Mouse (Mus musculus) frontal cortex, adult 2 months (tissue): Measurements from ENCODE around the gene Mknk2. TPM values are rescaled to one million over a fixed set of nuclear protein-coding genes. Genes with fewer than 3 reads are reported as not detected.
A peak's percentile ranks its signal among the peaks of the same experiment; 100 is the strongest.

Source experiments
- DNase-seq, 2 experiments: peaks; one replicate each; pipeline ENCODE4 v3.0.0; 2022; ENCODE audit warnings: low spot score in 1 of 2; ENCODE audit errors: extremely low spot score in 1 of 2
- polyA plus RNA-seq: library from polyadenylated mRNA; depleted of rRNA; stranded (reverse); fragments of >200 nt; gene quantifications from 2 replicates; pipeline ENCODE4 v1.2.3, GENCODE M21; 2012

Mknk2 gene
- polyA plus RNA-seq, 1 experiment, result 43.8 TPM

GRCm38 (mm10) chr10:80693401-80694045, 15.6 kb upstream of the Mknk2 start:
- no peak for DNase-seq

GRCm38 (mm10) chr10:80692249-80693165, 14.6 kb upstream of the Mknk2 start:
- no peak for DNase-seq

GRCm38 (mm10) chr10:80687850-80688249, 9.9 kb upstream of the Mknk2 start:
- peak in 1 of 2 experiments; percentile 72 for DNase-seq

GRCm38 (mm10) chr10:80686617-80687016, 8.7 kb upstream of the Mknk2 start:
- DNase-seq, result no peak

- DNase-seq, result no peak
Observed at GRCm38 (mm10) chr10:80684984-80685383, 7.1 kb upstream of the Mknk2 start.

GRCm38 (mm10) chr10:80684214-80684613, 6.3 kb upstream of the Mknk2 start:
- DNase-seq, result peak in 1 of 2 experiments; percentile 71

GRCm38 (mm10) chr10:80683647-80684046, 5.7 kb upstream of the Mknk2 start:
- DNase-seq, result no peak

- DNase-seq, result no peak
Observed at GRCm38 (mm10) chr10:80682003-80682402, 4.1 kb upstream of the Mknk2 start.

GRCm38 (mm10) chr10:80680260-80680696, 2.4 kb upstream of the Mknk2 start:
- DNase-seq, result no peak

GRCm38 (mm10) chr10:80679556-80680259, 1.8 kb upstream of the Mknk2 start:
- DNase-seq, result no peak

GRCm38 (mm10) chr10:80678601-80679377, 877 bp upstream of the Mknk2 start:
- DNase-seq, result no peak

GRCm38 (mm10) chr10:80677128-80677875, 610 bp downstream of the Mknk2 start:
- DNase-seq, result no peak

- DNase-seq, result peak; percentile 99
Observed at GRCm38 (mm10) chr10:80676198-80676928, 1.5 kb downstream of the Mknk2 start.

- DNase-seq, result no peak
Observed at GRCm38 (mm10) chr10:80675405-80676197, 2.3 kb downstream of the Mknk2 start.

GRCm38 (mm10) chr10:80674851-80675404, 3.0 kb downstream of the Mknk2 start:
- DNase-seq, result no peak

GRCm38 (mm10) chr10:80674161-80674711, 3.7 kb downstream of the Mknk2 start:
- no peak for DNase-seq

GRCm38 (mm10) chr10:80673690-80674089, 4.2 kb downstream of the Mknk2 start:
- no peak for DNase-seq
